Mouse (Mus musculus) frontal cortex, postnatal 14 days (tissue): ENCODE data around the gene Frem1.

Experiments
- DNase-seq, 2 experiments: peaks; one replicate each; pipeline ENCODE4 v3.0.0; 2022; ENCODE audit warnings: low spot score in 2 of 2

Frem1 gene

DNA sequence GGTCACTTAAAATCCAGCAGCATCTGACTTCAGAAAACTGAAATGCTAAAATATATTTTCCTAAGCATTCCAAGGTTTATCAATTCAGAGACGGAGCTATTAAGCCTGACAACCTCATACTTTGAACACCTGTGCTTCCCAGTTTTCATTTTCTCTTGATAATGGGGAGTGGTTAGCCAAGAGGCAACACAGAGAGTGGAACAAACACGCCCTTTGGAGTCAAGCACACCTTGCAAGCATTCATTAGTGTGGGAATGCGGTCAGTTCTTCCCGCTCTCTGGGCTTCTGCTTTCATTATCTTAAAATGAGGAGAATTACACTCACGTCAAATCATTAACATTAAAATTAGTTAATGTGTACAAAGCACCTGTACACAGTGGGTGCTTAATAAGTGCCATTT lies 122.1 kb downstream of the Frem1 start:
- no peak for DNase-seq

DNA sequence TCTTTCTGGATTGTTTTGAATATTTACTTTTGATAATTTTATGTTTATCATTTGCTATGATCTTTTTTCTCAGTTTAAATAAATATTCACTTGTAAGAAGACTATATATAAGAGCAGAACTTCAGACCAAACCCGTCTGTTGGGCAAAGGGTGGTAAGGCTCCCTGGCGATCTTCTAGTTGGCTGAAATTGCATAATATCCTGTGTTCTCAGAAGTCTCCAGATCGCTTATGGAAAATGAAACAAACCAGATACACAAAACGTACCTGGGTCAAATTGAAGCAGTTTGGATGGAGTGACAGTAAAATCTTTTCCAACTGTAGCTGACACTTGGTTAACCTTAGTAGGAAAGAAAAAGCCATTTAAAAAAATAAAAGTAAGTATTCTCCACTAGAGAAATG lies 130.2 kb downstream of the Frem1 start:
- no peak for DNase-seq

- no peak for DNase-seq
Observed at GRCm38 (mm10) chr4:82918625-82919024, 133.5 kb downstream of the Frem1 start.

GRCm38 (mm10) chr4:82916678-82917050 lies 135.5 kb downstream of the Frem1 start:
- DNase-seq, result no peak

DNA sequence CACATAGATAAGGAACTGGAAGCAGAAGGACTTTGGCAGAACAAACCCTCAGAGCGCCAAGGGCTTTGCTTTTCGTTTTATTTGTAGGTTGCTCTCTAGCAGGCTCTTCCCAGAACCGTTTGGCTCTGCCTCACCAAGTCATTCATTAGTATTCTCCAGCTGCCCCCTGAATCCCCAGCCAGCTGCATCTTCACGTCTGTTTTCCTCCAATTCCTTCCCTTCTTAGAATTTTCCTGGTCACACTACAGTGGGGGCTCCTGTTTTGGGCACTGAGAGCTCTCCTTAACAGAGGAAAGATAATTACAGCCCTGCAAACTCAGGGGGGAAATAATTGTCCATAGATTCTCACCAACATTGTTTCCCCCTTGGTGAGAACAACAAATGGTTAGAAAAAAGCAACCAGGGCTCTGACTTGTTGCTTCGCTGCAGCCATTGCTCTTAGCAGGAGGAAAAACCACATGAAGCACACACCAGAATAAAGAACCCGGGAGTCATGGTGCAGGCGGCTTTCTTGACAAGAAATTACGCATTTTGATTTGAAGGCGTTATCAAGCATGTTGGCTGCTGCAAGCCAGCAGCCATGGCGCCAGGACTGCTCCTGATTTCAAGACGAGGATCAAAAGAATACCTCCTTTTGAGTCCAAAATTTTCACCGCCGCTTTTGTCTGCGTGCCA lies 136.0 kb downstream of the Frem1 start:
- DNase-seq, result no peak

DNA sequence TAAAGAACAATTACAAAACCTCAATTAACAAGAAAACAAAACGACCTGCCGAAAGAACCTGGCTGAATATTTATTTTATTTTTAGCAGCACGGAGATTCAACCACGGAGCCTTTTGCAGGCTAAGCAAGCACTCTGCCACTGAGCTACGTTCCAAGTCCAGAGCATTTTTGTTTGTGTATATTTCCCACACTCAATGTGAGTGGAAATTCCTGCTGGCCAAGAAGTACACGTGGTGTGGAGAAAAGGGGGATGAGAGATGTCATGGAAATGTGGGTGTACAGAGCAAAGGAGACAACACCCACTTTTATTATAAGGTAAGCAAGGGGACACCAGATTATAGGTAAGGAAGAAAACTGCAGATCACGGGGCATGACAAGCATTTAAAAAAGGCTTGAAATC lies 136.6 kb downstream of the Frem1 start:
- no peak for DNase-seq

DNA sequence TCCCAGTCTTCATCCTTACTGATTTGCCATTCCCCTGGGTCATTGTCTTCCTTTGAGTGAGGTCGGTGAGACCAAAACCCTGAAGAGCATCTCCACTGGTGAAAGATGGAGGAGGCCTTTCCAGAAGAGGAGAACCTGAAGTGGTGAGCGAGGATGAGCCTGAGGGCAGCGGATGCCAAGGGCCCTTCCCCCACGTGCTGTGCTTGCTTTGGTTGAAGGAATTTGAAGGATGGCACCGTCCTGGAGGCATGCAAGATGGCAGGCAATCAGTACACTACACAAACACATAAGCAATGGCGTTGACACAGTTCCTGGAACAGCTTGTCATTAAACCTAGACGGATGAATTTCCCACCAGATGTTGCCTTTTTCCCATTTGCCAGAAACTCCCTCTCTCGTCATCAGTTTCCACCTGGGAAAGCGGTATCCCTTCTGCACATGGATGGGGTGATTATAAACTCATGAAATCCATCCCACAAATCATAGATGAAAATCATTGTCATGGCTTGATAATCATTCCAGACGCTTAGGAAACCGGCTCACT lies 137.5 kb downstream of the Frem1 start:
- no peak for DNase-seq

- no peak for DNase-seq
Observed at GRCm38 (mm10) chr4:82895227-82895626, 156.9 kb downstream of the Frem1 start.

DNA sequence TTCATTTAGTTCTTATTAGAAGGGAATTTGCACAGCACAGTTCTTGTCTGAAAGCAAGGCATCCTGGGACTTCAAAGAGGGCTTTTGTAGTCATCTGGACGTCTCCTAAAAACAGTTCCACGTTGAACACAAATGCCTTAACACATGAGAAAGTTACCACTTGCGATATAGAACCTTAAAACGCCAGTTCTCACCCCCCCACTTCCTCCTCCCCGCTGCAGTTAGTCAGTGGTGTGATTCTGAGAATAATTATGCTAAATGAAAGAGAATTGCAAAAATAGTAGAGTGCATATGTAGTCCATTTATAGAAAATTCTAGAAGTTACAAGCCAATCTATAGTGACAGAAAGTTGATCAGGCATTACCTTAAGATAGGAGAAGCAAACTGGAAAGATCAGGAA lies 159.9 kb downstream of the Frem1 start:
- no peak for DNase-seq

DNA sequence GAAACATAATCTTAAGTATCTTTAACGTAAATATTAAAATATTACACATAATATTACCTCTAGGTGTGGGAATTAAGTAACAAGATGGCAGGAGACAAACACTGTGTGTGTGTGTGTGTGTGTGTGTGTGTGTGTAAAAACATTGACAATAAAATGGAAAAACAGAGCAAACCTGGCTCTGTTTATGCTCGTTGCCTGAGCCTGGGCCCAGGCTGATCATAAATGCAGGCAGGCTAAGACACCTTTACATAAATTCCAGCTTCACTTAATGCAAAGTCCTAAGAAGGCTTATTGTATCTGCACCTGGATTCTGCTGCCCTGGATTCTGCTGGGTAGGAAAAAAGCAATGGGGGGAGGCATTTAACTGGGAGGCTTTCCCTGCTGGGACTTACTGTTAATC lies 160.6 kb downstream of the Frem1 start:
- DNase-seq, result no peak

- no peak for DNase-seq
Observed at GRCm38 (mm10) chr4:82891049-82891448, 161.1 kb downstream of the Frem1 start.

DNA sequence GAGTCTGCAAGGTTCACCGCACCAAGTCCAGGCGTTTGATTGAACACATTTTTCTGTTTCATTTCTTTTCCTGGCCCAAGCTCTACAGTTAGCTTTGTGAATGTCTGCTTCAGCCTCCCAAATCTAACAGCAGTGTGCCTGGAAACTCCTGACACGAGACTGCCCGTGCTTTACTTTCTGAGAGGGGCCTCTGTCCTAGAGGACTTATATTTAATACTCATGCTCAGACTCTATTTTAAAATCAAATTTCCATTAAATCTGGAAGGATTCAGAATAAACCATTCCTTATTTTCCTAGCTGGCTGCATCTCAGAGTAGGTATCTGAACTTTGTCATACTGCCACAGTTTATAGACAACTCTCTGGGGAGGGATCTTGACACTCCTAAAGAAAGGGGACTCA lies 161.6 kb downstream of the Frem1 start:
- no peak for DNase-seq

GRCm38 (mm10) chr4:82886148-82886547 lies 166.0 kb downstream of the Frem1 start:
- no peak for DNase-seq

DNA sequence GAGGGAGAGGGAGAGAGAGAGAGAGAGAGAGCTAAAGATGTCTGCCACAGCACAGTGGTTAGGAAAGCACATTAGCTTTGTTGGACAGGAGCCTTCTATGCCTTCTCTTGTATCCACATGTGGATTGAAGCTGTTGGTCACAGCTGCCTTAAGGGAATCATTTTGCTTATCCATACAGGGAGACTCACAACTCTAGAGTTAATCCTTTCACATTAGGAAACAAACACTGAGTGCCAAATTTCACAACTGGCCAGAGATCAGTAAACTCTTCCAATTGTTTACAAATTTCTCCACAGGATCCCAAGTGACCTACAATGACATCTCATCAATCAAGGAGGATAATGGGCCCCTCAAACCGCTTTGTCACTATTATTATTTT lies 166.6 kb downstream of the Frem1 start:
- no peak for DNase-seq

DNA sequence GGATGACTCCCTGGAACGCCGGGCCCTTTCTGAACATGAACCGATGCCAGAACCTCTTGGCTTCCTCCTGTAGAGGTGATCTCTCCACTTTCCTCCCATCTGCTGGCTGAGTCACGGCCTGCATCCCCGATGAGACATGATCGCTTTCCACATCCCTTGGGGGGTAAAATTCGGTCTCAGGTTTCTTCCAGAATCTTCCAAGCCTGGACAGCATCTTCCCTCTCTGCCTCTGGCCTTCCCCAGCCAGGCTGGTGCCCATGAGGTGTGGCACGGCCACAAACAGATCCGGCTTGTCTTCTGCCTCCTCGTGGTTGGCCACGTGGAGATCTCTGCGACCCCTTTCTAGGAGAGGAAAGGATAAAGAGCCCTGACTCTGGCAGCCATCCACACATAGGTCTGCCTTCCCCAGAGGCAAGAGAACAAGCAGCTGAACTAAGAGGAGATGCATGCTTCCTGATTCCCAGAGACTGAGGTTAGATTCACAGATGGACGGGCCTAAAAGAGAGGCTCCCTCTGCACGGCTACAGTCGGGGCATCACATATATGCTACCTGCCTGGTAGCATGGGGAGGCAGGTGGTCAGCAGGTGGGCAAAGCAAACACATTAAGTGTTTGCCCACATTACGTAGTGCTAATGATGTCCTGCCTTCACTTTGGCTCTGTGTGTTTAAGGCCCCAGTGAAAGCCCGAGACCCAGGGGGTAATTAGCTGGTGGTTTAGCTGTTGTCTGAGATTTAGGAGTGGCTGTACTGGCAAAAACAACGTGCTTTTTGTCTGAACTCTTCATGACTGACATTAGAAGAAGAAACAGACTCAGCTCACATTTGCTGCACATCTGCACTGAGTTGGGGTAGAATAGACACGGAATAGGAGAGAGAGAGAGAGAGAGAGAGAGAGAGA lies 167.3 kb downstream of the Frem1 start, which contains the start of gene Cer1:
Gene Cer1 (minus strand): TSS at position 513 of the 899 bp plus-strand sequence.
- no peak for DNase-seq

DNA sequence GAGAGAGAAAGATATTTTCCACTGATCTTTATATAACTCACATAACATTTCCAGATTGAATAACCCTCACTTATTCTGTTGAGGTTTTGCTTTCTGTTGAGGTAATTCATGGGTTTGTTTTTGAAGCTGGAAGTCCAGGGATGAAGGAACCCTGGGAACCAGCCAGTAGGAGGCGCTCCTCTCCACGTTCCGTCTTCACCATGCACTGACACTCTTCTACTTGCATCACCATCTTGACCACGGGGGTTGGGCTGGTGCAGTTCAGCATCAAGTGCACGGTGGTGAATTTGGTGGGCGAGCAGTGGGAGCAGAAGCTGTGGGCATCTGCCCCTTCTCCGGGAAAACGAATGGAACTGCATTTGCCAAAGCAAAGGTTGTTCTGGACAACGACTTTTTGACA lies 169.6 kb downstream of the Frem1 start:
- no peak for DNase-seq

GRCm38 (mm10) chr4:82881366-82881765 lies 170.8 kb downstream of the Frem1 start:
- no peak for DNase-seq

DNA sequence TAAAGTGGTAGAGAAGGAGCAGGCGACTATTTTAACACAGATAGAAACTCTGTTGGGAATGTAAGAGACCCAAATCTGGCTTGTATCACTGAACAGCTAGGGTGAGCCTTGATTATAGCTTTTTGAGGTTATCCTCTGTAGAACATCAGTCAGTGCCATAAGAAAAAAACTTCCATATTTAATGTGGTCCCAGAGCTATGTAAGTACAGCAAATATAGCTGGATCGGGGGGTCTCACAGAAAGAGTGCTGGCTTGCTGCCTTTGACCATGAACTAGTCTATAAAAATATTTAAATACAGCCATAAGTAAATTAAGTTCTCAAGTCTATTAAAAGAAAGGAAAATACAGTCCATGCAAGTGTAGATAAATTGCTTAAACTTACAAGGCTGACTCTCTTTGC lies 171.9 kb downstream of the Frem1 start:
- no peak for DNase-seq

- DNase-seq, result no peak
Observed at GRCm38 (mm10) chr4:82879152-82879551, 173.0 kb downstream of the Frem1 start.

- no peak for DNase-seq
Observed at GRCm38 (mm10) chr4:82876656-82877055, 175.5 kb downstream of the Frem1 start.

GRCm38 (mm10) chr4:82875532-82875931 lies 176.6 kb downstream of the Frem1 start:
- no peak for DNase-seq

DNA sequence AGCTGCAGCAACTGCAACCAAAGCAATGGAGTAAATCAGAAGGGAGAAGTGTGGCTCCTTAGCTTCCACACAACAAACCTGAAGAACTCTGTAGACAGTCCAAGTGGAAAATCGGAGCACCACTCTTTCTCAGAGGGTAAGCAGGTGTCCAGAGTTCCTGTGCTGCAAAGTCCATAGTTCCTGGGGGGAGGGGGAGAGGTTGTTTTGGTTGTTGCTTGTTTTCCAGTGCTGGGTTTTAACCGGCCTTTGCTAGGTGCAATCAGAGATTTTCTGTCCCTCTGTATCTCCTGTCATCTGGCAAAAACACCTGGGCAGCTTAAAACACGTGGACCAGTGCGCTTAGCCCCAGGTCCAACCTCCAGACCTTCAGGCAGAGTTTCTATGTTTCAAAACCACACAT lies 177.3 kb downstream of the Frem1 start:
- DNase-seq, result no peak

DNA sequence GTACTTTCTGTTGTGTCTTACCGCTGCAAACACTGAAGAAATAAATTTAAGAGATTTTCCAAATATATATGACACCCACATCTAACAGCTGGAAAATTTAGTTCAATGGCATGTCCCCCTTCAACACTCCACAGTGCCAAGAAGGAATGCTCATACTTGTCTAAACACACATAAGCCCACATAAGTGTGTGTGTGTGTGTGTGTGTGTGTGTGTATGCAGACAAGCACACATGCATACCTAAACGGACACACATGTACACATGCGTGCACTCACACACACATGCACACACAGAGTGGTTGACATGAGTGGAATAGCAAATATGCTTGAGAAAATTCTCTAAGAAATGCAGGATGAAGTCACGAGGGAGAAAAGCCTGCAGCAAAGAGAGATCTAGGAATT lies 179.6 kb downstream of the Frem1 start:
- no peak for DNase-seq
